Mouse (Mus musculus): ENCODE measurements around the gene Olfr166.
"Not testable (repeated sequence)": the region's sequence is repeated elsewhere in the genome, so short reads cannot be mapped to it uniquely, and the experiment has no call there.

Olfr166 gene

GRCm38 (mm10) chr16:19483394-19483793 is at the start of gene Olfr166:
TSS of gene Olfr166 (plus strand) at chr16:19483694.
- no peak for DNase-seq (ENCODE audit: low read depth, low spot score)

DNA sequence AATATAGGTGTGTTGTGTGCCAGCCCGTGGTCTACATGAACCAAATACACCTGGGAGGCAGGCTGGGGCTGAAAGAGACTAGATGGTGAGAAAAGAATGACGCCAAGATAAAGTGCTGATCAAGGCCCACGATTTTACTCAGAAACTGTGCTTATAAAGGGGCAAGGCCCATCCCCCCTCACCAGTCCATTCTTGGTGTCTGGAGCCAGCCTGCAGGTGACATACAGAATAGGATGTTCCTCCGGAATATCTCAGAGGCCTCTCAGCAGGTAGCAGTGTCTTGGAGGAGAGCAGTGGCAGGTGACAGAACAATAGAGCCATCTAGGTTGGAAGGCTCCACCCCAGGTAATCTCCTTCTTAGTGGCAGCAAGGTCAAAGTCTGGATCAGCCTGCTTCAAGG is 24.8 kb upstream of the Olfr166 start:
- not testable (repeated sequence) for DNase-seq (ENCODE audit: low read depth, low spot score)

DNA sequence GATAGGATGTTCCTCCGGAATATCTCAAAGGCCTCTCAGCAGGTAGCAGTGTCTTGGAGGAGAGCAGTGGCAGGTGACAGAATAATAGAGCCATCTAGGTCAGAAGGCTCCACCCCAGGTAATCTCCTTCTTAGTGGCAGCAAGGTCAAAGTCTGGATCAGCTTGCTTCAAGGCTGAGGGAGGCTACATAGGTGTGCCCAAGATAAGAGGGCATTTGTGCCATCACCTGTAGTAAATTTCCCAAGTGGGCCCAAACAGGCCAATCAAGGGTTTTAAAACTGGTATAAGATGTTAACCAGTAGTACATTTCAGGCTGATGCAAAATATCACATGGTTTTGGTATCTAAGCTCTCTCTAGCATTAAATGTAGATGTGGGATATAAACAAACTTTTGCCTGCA is 19.1 kb upstream of the Olfr166 start:
- DNase-seq (ENCODE audit: low read depth, low spot score), result no peak

DNA sequence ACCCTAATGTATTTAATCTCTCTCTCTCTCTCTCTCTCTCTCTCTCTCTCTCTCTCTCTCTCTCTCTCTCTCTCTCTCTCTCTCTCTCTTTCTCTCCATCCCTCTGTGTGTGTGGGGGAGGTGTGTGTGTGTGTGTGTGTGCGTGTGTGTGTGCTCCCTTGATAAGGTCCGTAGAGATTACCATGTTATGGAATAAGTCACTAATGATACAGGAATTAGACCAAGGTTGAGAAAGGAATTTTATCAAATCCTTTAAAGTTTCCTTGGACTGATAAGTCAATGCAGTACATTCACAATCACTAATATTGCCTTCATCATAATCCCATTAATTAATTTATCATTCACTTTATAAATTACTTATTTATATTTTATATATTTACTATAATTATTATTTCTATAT is 38.7 kb downstream of the Olfr166 start, which contains the start of gene Olfr167:
Gene Olfr167 (minus strand): TSS at position 101 of the 400 bp plus-strand sequence.
- DNase-seq (ENCODE audit: low read depth, low spot score), result no peak

- DNase-seq (ENCODE audit: low read depth, low spot score), result no peak
Observed at GRCm38 (mm10) chr16:19535455-19535854, 52.0 kb downstream of the Olfr166 start, which contains the start of gene Olfr168. TSS of gene Olfr168 (minus strand) at chr16:19535555.
